Mouse (Mus musculus) testis, postnatal 10 days (tissue): ENCODE data around the gene Arhgap32.
"Not testable (repeated sequence)": the region's sequence is repeated elsewhere in the genome, so short reads cannot be mapped to it uniquely, and the experiment has no call there.

ENCODE experiments used
- DNase-seq: peaks from one replicate; pipeline ENCODE4 v3.0.0; 2021; ENCODE audit warnings: low spot score

Gene Arhgap32

GRCm38 (mm10) chr9:32115786-32116185, at the start of gene Arhgap32:
Gene Arhgap32, plus strand, starts transcription at chr9:32116136.
- DNase-seq = no peak

- no peak for DNase-seq
Measured at GRCm38 (mm10) chr9:32072778-32073177, 43.2 kb upstream of the Arhgap32 start.

- DNase-seq = no peak
Measured at GRCm38 (mm10) chr9:32088106-32088776, 27.7 kb upstream of the Arhgap32 start.

GRCm38 (mm10) chr9:32088882-32089281, 27.1 kb upstream of the Arhgap32 start:
- no peak for DNase-seq

- DNase-seq = no peak
Measured at GRCm38 (mm10) chr9:32093456-32093855, 22.5 kb upstream of the Arhgap32 start.

GRCm38 (mm10) chr9:32094351-32095120, 21.4 kb upstream of the Arhgap32 start:
- DNase-seq = no peak

- no peak for DNase-seq
Measured at GRCm38 (mm10) chr9:32095511-32095910, 20.4 kb upstream of the Arhgap32 start.

- DNase-seq = no peak
Measured at GRCm38 (mm10) chr9:32096541-32096940, 19.4 kb upstream of the Arhgap32 start.

GRCm38 (mm10) chr9:32097123-32097522, 18.8 kb upstream of the Arhgap32 start:
- DNase-seq = no peak

- no peak for DNase-seq
Measured at GRCm38 (mm10) chr9:32098425-32099155, 17.3 kb upstream of the Arhgap32 start.

GRCm38 (mm10) chr9:32100561-32100960, 15.4 kb upstream of the Arhgap32 start:
- no peak for DNase-seq

- no peak for DNase-seq
Measured at GRCm38 (mm10) chr9:32101488-32101887, 14.4 kb upstream of the Arhgap32 start.

- DNase-seq = no peak
Measured at GRCm38 (mm10) chr9:32104670-32105069, 11.3 kb upstream of the Arhgap32 start.

- DNase-seq = no peak
Measured at GRCm38 (mm10) chr9:32110376-32110775, 5.6 kb upstream of the Arhgap32 start.

- no peak for DNase-seq
Measured at GRCm38 (mm10) chr9:32116272-32116671, 336 bp downstream of the Arhgap32 start.

GRCm38 (mm10) chr9:32117876-32118275, 1.9 kb downstream of the Arhgap32 start:
- no peak for DNase-seq

- no peak for DNase-seq
Measured at GRCm38 (mm10) chr9:32118433-32118832, 2.5 kb downstream of the Arhgap32 start.

GRCm38 (mm10) chr9:32119586-32119985, 3.6 kb downstream of the Arhgap32 start:
- DNase-seq = no peak

- no peak for DNase-seq
Measured at GRCm38 (mm10) chr9:32120162-32120561, 4.2 kb downstream of the Arhgap32 start.

- not testable (repeated sequence) for DNase-seq
Measured at GRCm38 (mm10) chr9:32121271-32121670, 5.3 kb downstream of the Arhgap32 start.

GRCm38 (mm10) chr9:32136195-32136594, 20.3 kb downstream of the Arhgap32 start:
- no peak for DNase-seq

GRCm38 (mm10) chr9:32136680-32137295, 20.9 kb downstream of the Arhgap32 start:
- DNase-seq = no peak
